Mouse (Mus musculus) G1E (cell line): ENCODE data around the gene Reln. TPM values are rescaled to one million over a fixed set of nuclear protein-coding genes. Genes with fewer than 3 reads are reported as not detected.

Experiments used
- ATAC-seq: 2 replicates; pipeline ENCODE4 v1.8.0; 2016; ENCODE audit warnings: mild to moderate bottlenecking; ENCODE audit not compliant: insufficient number of reproducible peaks, poor library complexity, low FRiP score, severe bottlenecking; ENCODE audit errors: extremely low read depth
- DNase-seq: peaks from one replicate; pipeline ENCODE4 v3.0.0; 2012; ENCODE audit warnings: low spot score
- H3K27me3 ChIP-seq: 2 replicates; pipeline ENCODE4 v1.6.1; 2012; ENCODE audit warnings: mild to moderate bottlenecking, low read length, inconsistent platforms; ENCODE audit not compliant: insufficient read depth
- H3K36me3 ChIP-seq: replicated peaks from 2 replicates; pipeline ENCODE3; 2012; ENCODE audit warnings: mild to moderate bottlenecking, inconsistent platforms
- H3K4me1 ChIP-seq: 2 replicates; pipeline ENCODE4 v1.6.1; 2012; ENCODE audit warnings: low read depth, low read length, inconsistent platforms, mixed read lengths; ENCODE audit not compliant: insufficient read depth
- H3K4me3 ChIP-seq: 2 replicates; pipeline ENCODE4 v1.5.1; 2012; ENCODE audit warnings: low read depth, mild to moderate bottlenecking, inconsistent platforms, low read length, moderate library complexity, mixed read lengths
- H3K9me3 ChIP-seq: replicated peaks from 2 replicates; pipeline ENCODE4 v1.6.1; 2012; ENCODE audit warnings: inconsistent platforms
- CTCF ChIP-seq: IDR thresholded peaks from 2 replicates; pipeline ENCODE4 v1.5.1; 2012; ENCODE audit warnings: low read depth, low read length, inconsistent platforms, mixed read lengths
- GATA1 ChIP-seq: IDR thresholded peaks from 2 replicates; pipeline ENCODE4 v1.6.1; 2012; ENCODE audit warnings: borderline replicate concordance, low read length, inconsistent platforms, mixed read lengths
- GATA2 ChIP-seq: IDR thresholded peaks from 2 replicates; pipeline ENCODE4 v1.6.1; 2012; ENCODE audit warnings: low read depth, low read length, inconsistent platforms, borderline replicate concordance
- POLR2AphosphoS5 ChIP-seq: IDR thresholded peaks from 2 replicates; pipeline ENCODE4 v1.6.1; 2012; ENCODE audit warnings: low read depth, low read length, inconsistent platforms; ENCODE audit not compliant: insufficient replicate concordance
- TAL1 ChIP-seq: conservative IDR thresholded peaks from 2 replicates; pipeline ENCODE4 v1.6.1; 2012; ENCODE audit warnings: low read depth, low read length, inconsistent platforms, mixed read lengths
- polyA plus RNA-seq: library from polyadenylated mRNA; stranded (reverse); fragments of >175 nt; gene quantifications from 2 replicates; pipeline ENCODE4 v1.2.3, GENCODE M21; 2012
- total RNA-seq, 2 experiments: library from RNA; stranded (forward) in 1 of 2; stranded (reverse) in 1 of 2; fragments of 200-1000 nt in 1 of 2; fragments of >200 nt in 1 of 2; fragmentation: Nextera tagmentation in 1 of 2; gene quantifications; 2 replicates each; pipeline ENCODE4 v1.2.3; 2014 to 2017

The Reln gene
- total and polyA plus RNA-seq, 3 experiments = 0.04 to 42.8 (median 1.1) TPM

GRCm38 (mm10) chr5:22315990-22316389 lies 28.5 kb downstream of the Reln start:
- Histone ChIP-seq H3K27me3 (peaks cover 4% of the 10 kb centered on the region; the same call in 1 of the 2 replicates), H3K9me3 (no peaks in the 10 kb centered on the region), H3K36me3 (no peaks in the 10 kb centered on the region), H3K4me3 (no peak overlapping the region), H3K4me1 (no peaks in the 10 kb centered on the region)
- ATAC-seq (no peak), DNase-seq (no peak)
- TF ChIP-seq TAL1 (no peak), POLR2AphosphoS5 (no peak), GATA1 (no peak), GATA2 (no peak), CTCF (no peak)

- TF ChIP-seq POLR2AphosphoS5 (no peak), CTCF (no peak), GATA2 (no peak), GATA1 (no peak)
- Histone ChIP-seq H3K9me3 (no peaks in the 10 kb centered on the region), H3K4me1 (no peaks in the 10 kb centered on the region), H3K36me3 (no peaks in the 10 kb centered on the region), H3K27me3 (peaks cover 3% of the 10 kb centered on the region; the same call in 1 of the 2 replicates), H3K4me3 (no peak overlapping the region)
- DNase-seq (no peak), ATAC-seq (no peak)
Observed at GRCm38 (mm10) chr5:22312995-22313394, 31.5 kb downstream of the Reln start.

GRCm38 (mm10) chr5:22311046-22311445 lies 33.5 kb downstream of the Reln start:
- no peak for TF ChIP-seq GATA2
- no peak for TF ChIP-seq POLR2AphosphoS5
- no peak for TF ChIP-seq TAL1
- no peak for TF ChIP-seq CTCF
- no peak for TF ChIP-seq GATA1
- Histone ChIP-seq H3K36me3 (no peaks in the 10 kb centered on the region), H3K9me3 (no peaks in the 10 kb centered on the region), H3K4me3 (no peak overlapping the region), H3K27me3 (peaks cover 3% of the 10 kb centered on the region; the same call in 1 of the 2 replicates), H3K4me1 (no peaks in the 10 kb centered on the region)
- ATAC-seq = no peak
- no peak for DNase-seq

GRCm38 (mm10) chr5:22309001-22309400 lies 35.5 kb downstream of the Reln start:
- DNase-seq = no peak
- no peaks in the 10 kb centered on the region for H3K9me3 ChIP-seq
- ATAC-seq = no peak
- H3K36me3 ChIP-seq = no peaks in the 10 kb centered on the region
- H3K4me1 ChIP-seq = no peaks in the 10 kb centered on the region
- TF ChIP-seq POLR2AphosphoS5 (no peak), CTCF (no peak), GATA2 (no peak), GATA1 (no peak), TAL1 (no peak)
- no peak overlapping the region for H3K4me3 ChIP-seq
- peaks cover 3% of the 10 kb centered on the region; the same call in 1 of the 2 replicates for H3K27me3 ChIP-seq

GRCm38 (mm10) chr5:22307853-22308252 lies 36.6 kb downstream of the Reln start:
- peaks cover 3% of the 10 kb centered on the region; the same call in 1 of the 2 replicates for H3K27me3 ChIP-seq
- H3K4me1 ChIP-seq = no peaks in the 10 kb centered on the region
- no peaks in the 10 kb centered on the region for H3K9me3 ChIP-seq
- DNase-seq = no peak
- H3K4me3 ChIP-seq = no peak overlapping the region
- ATAC-seq = no peak
- H3K36me3 ChIP-seq = no peaks in the 10 kb centered on the region
- TF ChIP-seq GATA1 (no peak), CTCF (no peak), TAL1 (no peak), GATA2 (no peak), POLR2AphosphoS5 (no peak)

- Histone ChIP-seq H3K9me3 (no peaks in the 10 kb centered on the region), H3K4me3 (no peak overlapping the region), H3K27me3 (peaks cover 3% of the 10 kb centered on the region; the same call in 1 of the 2 replicates), H3K36me3 (no peaks in the 10 kb centered on the region), H3K4me1 (no peaks in the 10 kb centered on the region)
- ATAC-seq (no peak), DNase-seq (no peak)
- TF ChIP-seq CTCF (no peak), GATA1 (no peak), TAL1 (no peak), GATA2 (no peak), POLR2AphosphoS5 (no peak)
Observed at GRCm38 (mm10) chr5:22307072-22307471, 37.4 kb downstream of the Reln start.

- Histone ChIP-seq H3K9me3 (no peaks in the 10 kb centered on the region), H3K4me1 (no peaks in the 10 kb centered on the region), H3K4me3 (no peak overlapping the region), H3K27me3 (no peaks in the 10 kb centered on the region; the same call in 1 of the 2 replicates), H3K36me3 (no peaks in the 10 kb centered on the region)
- ATAC-seq (no peak), DNase-seq (no peak)
- TF ChIP-seq CTCF (no peak), GATA2 (no peak), POLR2AphosphoS5 (no peak), GATA1 (no peak), TAL1 (no peak)
Observed at GRCm38 (mm10) chr5:22303709-22304108, 40.8 kb downstream of the Reln start.
